Mouse (Mus musculus) intestine, embryonic 16.5 days (tissue): Measurements from ENCODE around the gene Thap4. TPM values are rescaled to one million over a fixed set of nuclear protein-coding genes. Genes with fewer than 3 reads are reported as not detected.

Experiments used
- polyA plus RNA-seq: library from polyadenylated mRNA; unstranded; fragments of >200 nt; fragmentation: Nextera tagmentation; extraction: Ambion mirVana; gene quantifications from 2 replicates; pipeline ENCODE4 v1.2.1, GENCODE M21; 2015

The Thap4 gene
- polyA plus RNA-seq, 1 experiment from 2014 or later = 85.9 TPM

Other genes with a start within 250 kb of the Thap4 start
- 5.1 and 6.7 TPM in 2 replicates for gene Farp2, start 242.8 kb downstream of the Thap4 start, polyA plus RNA-seq
- gene Stk25, start 96.2 kb downstream of the Thap4 start, polyA plus RNA-seq = 164 and 171 TPM in 2 replicates
- 44.7 and 53.0 TPM in 2 replicates for gene Bok, start 69.2 kb downstream of the Thap4 start, polyA plus RNA-seq
- 64.9 and 69.1 TPM in 2 replicates for gene Atg4b, start 3.4 kb downstream of the Thap4 start, polyA plus RNA-seq
- gene Dtymk, start 47.1 kb upstream of the Thap4 start, polyA plus RNA-seq = 176 and 191 TPM in 2 replicates
- gene Ing5, start 49.1 kb upstream of the Thap4 start, polyA plus RNA-seq = 15.9 TPM in 2 replicates
- gene D2hgdh, start 70.0 kb upstream of the Thap4 start, polyA plus RNA-seq = 15.8 and 16.9 TPM in 2 replicates
- 0.12 and 0.13 TPM in 2 replicates for gene Gal3st2, start 106.4 kb upstream of the Thap4 start, polyA plus RNA-seq
- 0.06 and 0.27 TPM in 2 replicates for gene Gal3st2b, start 163.4 kb upstream of the Thap4 start, polyA plus RNA-seq
- gene Gal3st2c, start 235.6 kb upstream of the Thap4 start, polyA plus RNA-seq = 0.01 TPM in 1 of 2 replicates, not detected in the other